Mouse (Mus musculus) embryo, embryonic 11.5 days (tissue): ENCODE results near the gene Ogg1.

Experiments
- DNase-seq: peaks from one replicate; pipeline ENCODE4 v3.0.0-alpha.2; 2012; ENCODE audit warnings: low read depth, low spot score

The Ogg1 gene

GRCm38 (mm10) chr6:113326533-113327315, at the start of gene Ogg1:
Gene Ogg1, plus strand, starts transcription at chr6:113326972.
- DNase-seq, result peak; percentile 95

GRCm38 (mm10) chr6:113281676-113282075, 45.1 kb upstream of the Ogg1 start:
- no peak for DNase-seq

- DNase-seq, result peak; percentile 61
Measured at GRCm38 (mm10) chr6:113282101-113282802, 44.5 kb upstream of the Ogg1 start, which contains the start of gene Cpne9. Gene Cpne9, plus strand, starts transcription at chr6:113282307.

DNA sequence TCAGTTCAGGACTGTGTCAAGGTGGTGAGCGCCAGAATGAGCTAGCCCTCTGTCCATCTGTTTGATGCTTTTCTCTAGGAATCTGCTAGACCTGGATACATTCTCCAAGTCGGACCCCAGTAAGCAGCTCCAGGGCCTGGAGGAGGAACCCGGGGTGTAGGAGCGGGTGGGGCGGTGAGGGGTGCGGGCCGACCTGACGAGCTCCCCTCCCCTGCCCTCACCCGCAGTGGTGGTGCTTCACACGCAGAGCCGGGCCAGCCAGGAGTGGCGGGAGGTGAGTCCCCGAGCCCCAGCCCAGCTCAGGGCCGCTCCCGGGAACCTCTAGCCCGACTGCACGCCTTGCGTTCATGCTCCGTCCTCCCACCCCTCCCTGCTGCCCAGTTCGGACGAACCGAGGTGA, 43.8 kb upstream of the Ogg1 start:
- DNase-seq, result no peak

DNA sequence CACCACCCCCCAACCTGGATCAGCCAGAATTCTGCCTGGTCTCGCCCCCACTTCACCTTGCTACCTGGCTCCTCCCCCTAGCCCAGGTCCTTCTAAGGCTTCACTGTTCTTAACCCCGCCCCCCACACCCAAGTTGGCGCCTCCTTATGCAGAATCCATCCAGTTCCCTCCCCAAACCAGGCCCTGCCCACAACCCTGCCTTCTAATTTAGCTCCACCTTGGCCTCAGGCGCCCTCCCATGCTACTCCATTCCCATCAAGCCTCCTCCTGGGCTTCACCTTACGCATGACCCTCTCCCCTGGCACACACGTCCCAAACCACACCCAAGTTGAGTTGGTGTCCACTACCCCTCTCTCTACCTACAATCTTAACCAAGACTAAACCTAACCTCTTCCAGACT, 43.3 kb upstream of the Ogg1 start:
- no peak for DNase-seq

DNA sequence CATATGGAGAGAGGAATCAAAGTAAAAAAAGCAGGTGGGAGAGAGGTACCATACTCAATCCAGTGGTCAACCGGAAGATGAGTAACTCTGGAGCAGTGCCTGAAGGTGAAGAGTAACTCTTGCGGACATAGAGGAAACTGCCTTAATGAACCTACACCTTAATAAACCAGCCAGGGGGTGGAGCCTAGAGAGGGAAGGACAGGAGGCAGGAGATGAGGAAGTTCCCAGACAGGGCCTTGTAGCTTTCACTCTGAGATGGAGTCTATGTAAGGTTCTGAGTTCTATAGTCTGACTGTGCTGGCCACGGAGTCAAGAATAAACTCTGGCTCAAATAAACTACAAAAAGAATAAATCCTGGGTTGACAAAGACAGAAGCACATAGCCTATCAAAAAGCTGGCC, 41.8 kb upstream of the Ogg1 start:
- no peak for DNase-seq

DNA sequence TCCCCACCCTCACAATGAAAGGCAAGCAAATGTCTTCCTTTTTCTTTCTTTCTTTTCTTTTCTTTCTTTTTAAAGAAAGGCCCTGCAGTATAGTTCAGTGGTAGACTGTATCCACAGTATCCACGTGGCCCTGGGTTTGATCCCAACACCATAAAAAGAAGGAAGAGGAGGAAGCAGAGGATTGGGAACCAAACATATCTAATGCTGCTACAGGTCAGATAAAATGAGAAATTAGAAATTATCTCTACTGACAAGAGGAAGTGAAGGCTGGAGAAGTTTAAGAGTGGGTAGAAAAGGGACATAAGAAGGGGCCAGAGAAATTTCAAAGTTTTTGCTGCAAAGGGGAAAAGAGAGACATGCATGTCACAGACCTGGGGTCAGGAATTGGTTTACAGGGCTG, 40.5 kb upstream of the Ogg1 start:
- DNase-seq, result no peak

DNA sequence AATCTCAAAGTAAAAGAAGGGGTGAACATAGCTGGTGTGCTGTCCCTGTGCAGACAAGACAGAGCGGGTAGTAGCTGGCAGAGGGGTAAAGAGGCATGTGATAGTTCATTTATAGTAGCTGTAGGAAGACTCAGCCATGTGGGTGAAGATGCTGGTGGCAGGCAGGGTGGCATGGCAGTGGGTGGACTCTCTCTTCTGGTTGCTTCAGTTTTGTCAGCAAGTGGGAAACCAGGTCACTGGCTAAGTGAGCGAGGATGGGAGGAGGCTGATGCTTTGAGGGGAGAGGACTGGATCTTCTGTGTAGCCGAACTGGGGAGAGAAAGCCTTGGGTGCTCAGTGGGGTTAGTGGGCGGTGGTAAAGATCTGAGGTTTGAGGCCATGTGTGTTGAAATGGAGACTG, 39.5 kb upstream of the Ogg1 start:
- DNase-seq, result no peak

DNA sequence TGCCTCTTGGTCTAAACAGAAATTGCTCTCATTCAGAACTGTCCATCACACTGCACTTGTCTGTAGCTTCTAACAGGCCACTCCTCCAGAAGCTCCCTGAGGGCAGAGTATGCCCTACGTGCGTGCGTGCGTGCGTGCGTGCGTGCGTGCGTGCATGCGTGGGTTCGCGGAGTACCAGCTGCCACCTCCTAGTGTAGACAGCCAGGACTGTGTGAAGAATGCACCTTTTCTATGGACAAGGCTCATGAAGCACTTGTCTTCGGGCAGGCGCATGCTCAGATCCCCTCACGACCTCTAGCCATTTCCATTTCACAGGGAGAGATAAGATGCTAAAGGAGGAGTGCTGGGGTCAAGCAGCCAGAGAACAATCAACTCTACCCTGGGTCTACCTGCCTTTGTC, 37.4 kb upstream of the Ogg1 start:
- no peak for DNase-seq

DNA sequence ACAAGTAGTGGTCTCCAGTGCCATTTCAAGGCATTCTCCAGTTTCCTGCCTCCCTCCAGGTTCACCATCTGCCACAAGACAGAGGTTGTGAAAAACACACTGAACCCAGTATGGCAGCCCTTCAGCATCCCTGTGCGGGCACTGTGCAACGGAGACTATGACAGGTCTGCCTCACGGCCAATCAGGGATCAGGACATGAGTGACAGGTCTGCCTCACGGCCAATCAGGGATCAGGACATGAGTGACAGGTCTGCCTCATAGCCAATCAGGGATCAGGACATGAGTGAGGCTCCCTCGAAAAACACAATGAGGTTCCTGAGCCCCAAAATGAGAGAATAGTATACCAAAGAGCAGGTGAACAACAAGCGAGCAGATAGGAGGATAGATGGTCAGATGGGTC, 36.4 kb upstream of the Ogg1 start:
- DNase-seq, result no peak

GRCm38 (mm10) chr6:113292938-113293337, 33.8 kb upstream of the Ogg1 start:
- DNase-seq, result no peak

DNA sequence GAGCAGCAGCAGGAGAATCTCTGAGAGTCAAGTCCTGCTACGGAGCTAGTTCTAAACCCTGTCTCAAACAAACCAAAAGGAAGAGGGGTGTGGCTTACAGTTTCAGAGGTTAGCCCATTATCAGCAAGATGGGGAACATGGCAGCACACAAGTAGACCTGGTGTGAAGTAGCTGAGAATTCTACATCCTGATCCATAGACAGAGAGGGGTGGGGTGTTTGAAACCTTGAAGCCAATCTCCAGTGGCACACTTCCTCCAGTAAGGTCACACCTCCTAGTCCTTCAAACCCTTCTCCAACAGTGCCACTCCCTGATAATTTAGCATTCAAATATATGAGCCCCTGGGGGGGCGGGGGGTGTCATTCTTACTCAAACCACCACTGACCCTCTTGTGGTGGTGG, 30.7 kb upstream of the Ogg1 start:
- no peak for DNase-seq

DNA sequence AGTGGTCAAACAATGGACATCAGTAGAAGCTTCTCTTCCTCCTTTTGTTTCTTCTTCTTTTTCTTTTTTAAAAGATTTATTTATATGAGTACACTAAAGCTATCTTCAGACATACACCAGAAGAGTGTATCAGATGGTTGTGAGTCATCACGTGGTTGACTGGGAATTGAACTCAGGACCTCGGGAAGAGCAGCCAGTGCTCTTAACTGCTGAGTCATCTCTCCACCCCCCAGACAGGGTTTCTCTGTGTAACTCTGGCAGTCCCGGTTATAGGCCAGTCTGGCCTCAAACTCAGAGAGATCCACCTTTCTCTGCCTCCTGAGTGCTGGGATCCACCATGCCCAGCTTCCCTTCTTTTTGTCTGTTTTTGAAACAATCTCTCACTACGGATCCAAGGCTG, 30.1 kb upstream of the Ogg1 start:
- DNase-seq, result no peak

DNA sequence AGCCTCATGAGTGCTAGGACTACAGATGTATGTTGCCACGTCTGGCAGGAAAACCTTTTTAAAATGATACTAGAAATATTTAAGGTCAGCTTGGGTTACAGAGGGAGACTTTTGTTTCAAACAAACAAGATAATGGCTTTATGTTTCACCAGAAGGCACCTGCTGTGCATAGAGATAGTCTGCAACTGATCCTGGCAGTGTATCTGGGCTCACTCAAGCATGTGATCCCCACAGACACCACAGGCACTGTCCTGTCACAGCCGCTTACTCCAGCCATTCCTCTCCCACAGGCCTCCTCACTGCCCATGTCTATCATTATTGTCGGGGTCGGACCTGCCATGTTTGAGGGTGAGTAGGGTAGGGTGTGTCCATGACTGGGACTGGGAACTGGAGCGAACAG, 25.4 kb upstream of the Ogg1 start:
- DNase-seq, result no peak

DNA sequence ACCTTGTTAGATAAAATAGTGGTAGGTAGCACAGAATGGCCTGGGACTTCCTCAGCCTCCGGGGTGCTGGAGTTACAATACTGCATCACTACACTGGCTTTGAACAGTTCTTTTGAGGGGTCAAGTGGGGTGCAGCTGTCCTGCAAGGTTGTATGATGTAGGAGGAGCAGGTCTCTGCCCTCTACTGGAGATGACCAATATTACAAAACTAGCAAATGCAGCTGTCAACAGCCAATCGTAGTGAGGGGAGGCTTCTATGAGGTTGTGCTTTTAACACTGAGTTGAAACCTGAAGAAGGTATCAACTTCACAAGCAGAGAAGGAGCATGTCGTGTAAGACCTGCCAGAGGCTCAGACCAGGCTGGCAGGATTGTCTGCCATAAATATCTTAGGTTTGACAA, 24.5 kb upstream of the Ogg1 start:
- DNase-seq, result peak; percentile 30

DNA sequence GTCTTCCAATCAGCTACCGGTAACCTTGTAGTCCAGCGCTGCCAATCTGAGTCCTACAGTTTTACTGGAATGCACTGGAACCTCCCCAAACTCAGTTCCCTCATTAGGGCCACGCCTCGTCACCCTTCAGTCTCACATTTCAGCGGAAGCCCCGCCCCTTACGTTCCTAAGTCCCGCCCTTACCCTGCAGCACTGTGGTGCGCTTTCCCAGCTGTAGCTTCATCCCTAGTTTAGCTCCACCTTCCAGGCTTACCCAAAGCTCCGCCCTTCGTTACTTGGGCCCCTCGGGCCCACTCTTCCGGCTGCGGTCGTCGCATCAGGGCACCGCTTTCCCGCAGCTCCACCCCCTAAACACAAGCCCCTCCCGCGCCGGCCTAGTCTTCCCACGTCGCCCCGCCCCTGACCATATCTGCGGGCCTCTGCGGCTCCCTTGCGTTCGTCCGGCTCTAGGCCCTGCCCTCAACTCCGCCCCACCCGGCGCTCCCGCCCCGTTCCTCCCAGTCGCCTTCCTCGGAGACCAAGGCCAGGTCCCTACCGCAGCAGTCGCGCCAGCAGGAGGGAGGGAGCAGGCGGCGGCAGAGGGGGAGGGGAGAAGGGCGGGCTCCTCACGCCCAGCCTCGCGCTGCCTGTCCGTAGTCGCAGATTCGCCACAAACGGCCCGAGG, 20.3 kb upstream of the Ogg1 start:
- DNase-seq, result peak; percentile 98

DNA sequence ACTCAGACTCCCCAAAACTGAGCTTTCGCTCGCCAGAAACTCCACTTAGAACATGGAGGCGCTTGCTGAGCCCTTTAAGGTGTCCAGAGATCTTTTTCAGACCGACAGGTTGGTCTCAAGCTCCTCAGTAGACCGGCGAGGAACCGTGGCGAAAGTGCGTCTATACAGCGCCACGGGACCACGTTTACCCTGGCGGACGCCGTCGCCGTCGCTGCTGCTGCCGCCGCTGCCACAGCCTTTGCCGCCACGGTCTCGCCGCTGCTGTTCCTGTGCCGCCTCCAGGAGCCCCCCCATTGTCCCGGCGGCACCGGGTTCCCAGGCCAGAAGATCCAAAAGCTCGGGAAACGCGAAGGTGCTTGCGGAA, 19.8 kb upstream of the Ogg1 start, which contains the start of gene Brpf1:
Gene Brpf1 (plus strand): TSS at position 152 of the 364 bp plus-strand sequence.
- no peak for DNase-seq

GRCm38 (mm10) chr6:113307481-113308121, 19.2 kb upstream of the Ogg1 start:
- no peak for DNase-seq

- DNase-seq, result no peak
Measured at GRCm38 (mm10) chr6:113308141-113308540, 18.6 kb upstream of the Ogg1 start.

DNA sequence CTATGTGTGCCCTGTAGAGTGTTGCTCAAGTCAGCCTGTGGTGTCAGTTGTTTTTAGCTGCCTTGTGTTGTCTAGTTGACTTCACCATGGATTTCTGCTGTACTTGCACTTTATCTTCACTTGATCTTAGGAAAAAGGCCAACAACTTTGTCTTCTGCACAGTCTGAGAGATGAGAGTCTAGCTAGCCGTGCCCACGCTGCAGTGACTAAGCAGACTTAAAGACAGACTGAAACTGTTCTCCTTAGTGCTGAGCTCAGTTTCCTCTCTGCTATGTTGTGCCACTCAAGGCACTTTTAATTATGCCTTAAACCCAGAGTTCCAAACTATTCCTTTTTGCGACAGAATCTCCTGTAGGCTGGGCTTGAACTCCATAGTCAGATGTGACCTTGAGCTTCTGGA, 10.8 kb upstream of the Ogg1 start:
- DNase-seq, result no peak

DNA sequence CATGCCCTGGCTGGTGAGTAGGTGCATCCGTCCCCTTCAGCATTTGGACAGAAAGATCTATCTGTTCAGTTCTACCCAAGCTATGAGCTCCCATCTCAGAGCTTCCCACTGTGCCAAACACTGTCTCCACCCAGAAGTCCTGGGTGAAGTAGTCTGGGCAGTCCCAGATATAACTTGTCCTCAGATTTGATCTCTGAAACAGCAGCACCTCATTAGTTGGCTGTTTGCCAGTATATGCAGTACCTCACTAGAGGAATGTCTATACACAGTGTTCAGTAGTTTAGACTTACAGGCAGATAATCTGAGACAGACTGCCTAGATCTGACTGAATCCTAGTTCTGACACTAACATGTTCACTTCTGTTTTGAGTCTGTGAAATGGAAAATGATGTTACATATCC, 2.6 kb downstream of the Ogg1 start:
- DNase-seq, result no peak

DNA sequence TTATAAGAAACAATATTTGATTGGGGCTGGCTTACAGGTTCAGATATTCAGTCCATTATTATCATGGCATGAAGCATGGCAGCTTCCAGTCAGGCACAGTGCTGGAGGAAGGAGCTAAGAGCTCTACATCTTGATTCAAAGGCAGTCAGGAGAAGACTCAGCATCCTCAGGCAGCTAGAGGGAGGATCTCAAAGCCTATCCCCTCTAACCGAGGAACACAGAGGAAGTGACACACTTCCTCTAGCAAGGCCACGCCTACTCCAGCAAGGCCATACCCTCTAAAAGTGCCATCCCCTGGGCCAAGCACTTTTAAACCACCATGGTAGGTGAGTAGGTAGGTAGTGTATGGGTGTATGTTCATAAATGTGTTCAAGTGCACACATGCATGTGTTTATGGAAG, 3.8 kb downstream of the Ogg1 start:
- no peak for DNase-seq
